Mouse (Mus musculus) heart, adult 2 months (tissue): ENCODE measurements around the gene Nfia.

Source experiments
- CTCF ChIP-seq: fragments of 200-600 bp; IDR thresholded peaks from 2 replicates; pipeline ENCODE4 v1.8.1; 2022; ENCODE audit warnings: antibody characterized with exemption, mild to moderate bottlenecking, moderate library complexity
- EP300 ChIP-seq: fragments of 200-500 bp; IDR thresholded peaks from 2 replicates; pipeline ENCODE4 v1.6.1; 2011; ENCODE audit warnings: low read depth, low read length, control low read depth; ENCODE audit not compliant: insufficient read depth
- POLR2A ChIP-seq: fragments of 200-500 bp; IDR thresholded peaks from 2 replicates; pipeline ENCODE4 v1.6.1; 2011; ENCODE audit warnings: mild to moderate bottlenecking, low read depth, low read length, control low read depth; ENCODE audit not compliant: insufficient read depth

DNA sequence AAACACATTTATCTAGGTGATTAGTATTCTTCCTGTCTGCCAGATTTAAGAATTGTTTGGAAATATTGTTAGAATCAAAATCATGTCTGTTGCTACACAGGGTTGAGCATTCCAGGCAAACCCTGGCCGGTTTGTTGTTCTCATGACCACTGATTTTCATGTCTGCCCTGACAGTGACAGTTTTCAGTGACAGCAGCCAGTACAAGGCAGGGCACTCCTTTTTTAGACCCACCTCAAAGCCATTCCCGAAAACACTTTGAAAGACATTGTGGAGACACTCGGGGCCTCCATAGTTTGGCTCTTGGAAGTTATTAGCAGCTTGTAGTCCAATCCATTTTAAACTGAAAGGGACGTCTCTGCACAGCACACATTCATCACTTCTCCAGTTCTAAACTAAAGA is 41.5 kb downstream of the Nfia start:
- TF ChIP-seq POLR2A (no peak), CTCF (no peak), EP300 (0 out of 2 replicates have a peak, but pooled peaks have one; percentile 19)
